Mouse (Mus musculus): ENCODE measurements around the gene Idua. TPM values are rescaled to one million over a fixed set of nuclear protein-coding genes. Genes with fewer than 3 reads are reported as not detected.

Idua gene
- 10 to 100 TPM; 15.5 to 16.1 TPM for total RNA-seq (2023)

GRCm38 (mm10) chr5:108659698-108660631 lies at the start of gene Idua:
TSS of gene Idua (plus strand) at chr5:108660331.

GRCm38 (mm10) chr5:108629634-108630483 lies 30.3 kb upstream of the Idua start, which contains the start of the genes Gak and Tmem175:
TSS of gene Gak (minus strand) at chr5:108629755.
TSS of gene Tmem175 (plus strand) at chr5:108629770.

GRCm38 (mm10) chr5:108668977-108669936 lies 9.1 kb downstream of the Idua start, which contains the start of gene Dgkq:
TSS of gene Dgkq (minus strand) at chr5:108669672.

GRCm38 (mm10) chr5:108675251-108675816 lies 15.2 kb downstream of the Idua start, which contains the start of gene Slc26a1:
TSS of gene Slc26a1 (minus strand) at chr5:108675569.

GRCm38 (mm10) chr5:108692271-108692670 lies 32.1 kb downstream of the Idua start, which contains the start of gene Fgfrl1:
TSS of gene Fgfrl1 (plus strand) at chr5:108692382.

Other genes starting within 250 kb of the Idua start
- 100 to 1,000 TPM in 1 of 2 experiments, 10 to 100 TPM in 1; 83.7 to 101 TPM for gene Atp5k, start 225.9 kb upstream of the Idua start, total RNA-seq (2023)
- 10 to 100 TPM; 18.4 to 20.4 TPM for gene Mfsd7a, start 211.4 kb upstream of the Idua start, total RNA-seq (2023)
- gene Pcgf3, start 199.1 kb upstream of the Idua start, total RNA-seq (2023): 10 to 100 TPM; 17.4 to 21.5 TPM
- not detected for gene Cplx1, start 110.3 kb upstream of the Idua start, total RNA-seq (2023)
- gene Gak, start 30.6 kb upstream of the Idua start, total RNA-seq (2023): 100 to 1,000 TPM; 106 to 118 TPM
- gene Tmem175, start 30.6 kb upstream of the Idua start, total RNA-seq (2023): 10 to 100 TPM; 12.3 to 12.4 TPM
- gene Dgkq, start 9.3 kb downstream of the Idua start, total RNA-seq (2023): 10 to 100 TPM; 10.8 to 15.6 TPM
- gene Slc26a1, start 15.2 kb downstream of the Idua start, total RNA-seq (2023): 1 to 10 TPM; 1.4 to 2.9 TPM
- 1 to 10 TPM; 2.0 to 3.4 TPM for gene Fgfrl1, start 32.1 kb downstream of the Idua start, total RNA-seq (2023)
- gene Rnf212, start 114.7 kb downstream of the Idua start, total RNA-seq (2023): 1 to 10 TPM; 1.9 to 2.3 TPM
- gene Tmed11, start 135.0 kb downstream of the Idua start, total RNA-seq (2023): not detected
- gene Vmn2r8, start 148.5 kb downstream of the Idua start, total RNA-seq (2023): not detected
- gene Vmn2r9, start 192.3 kb downstream of the Idua start, total RNA-seq (2023): not detected

Data from neutrophil, adult 83 days (primary cell).